Mouse (Mus musculus): ENCODE data around the gene Klhdc3. TPM values are rescaled to one million over a fixed set of nuclear protein-coding genes. Genes with fewer than 3 reads are reported as not detected.

Klhdc3 gene
- total and polyA plus RNA-seq, 2 experiments from 2014 or later = 71.1 to 211 TPM

- ATAC-seq (no peak), DNase-seq (no peak)
- 95% methylated on average over 9 of the region's 9 CpGs for WGBS
- H3K27ac ChIP-seq (ENCODE audit: low read depth, low read length) = no peak overlapping the region
- TF ChIP-seq CTCF (IDR thresholded peaks at IDR 0.05; ENCODE audit: low read depth) = no peak
- no peaks in the 10 kb centered on the region for H3K27me3 ChIP-seq (ENCODE audit: insufficient read depth, low read length)
- no peaks in the 10 kb centered on the region for H3K4me1 ChIP-seq (ENCODE audit: insufficient read depth)
- no peak overlapping the region for H3K4me2 ChIP-seq (ENCODE audit: low read depth)
- no peaks in the 10 kb centered on the region for H3K9me3 ChIP-seq (ENCODE audit: low read length)
- peaks cover 86% of the 10 kb centered on the region for H3K36me3 ChIP-seq (ENCODE audit: insufficient read depth)
- H3K4me3 ChIP-seq (ENCODE audit: low read depth, low read length) = no peak overlapping the region
- no peak overlapping the region for H3K9ac ChIP-seq
Observed at GRCm38 (mm10) chr17:46661351-46661750, 19.4 kb downstream of the Klhdc3 start.

- Histone ChIP-seq H3K4me3 (ENCODE audit: low read depth, low read length) (no peak overlapping the region), H3K27me3 (ENCODE audit: insufficient read depth, low read length) (no peaks in the 10 kb centered on the region), H3K27ac (ENCODE audit: low read depth, low read length) (no peak overlapping the region), H3K9ac (no peak overlapping the region), H3K4me1 (ENCODE audit: insufficient read depth) (peaks cover 12% of the 10 kb centered on the region), H3K36me3 (ENCODE audit: insufficient read depth) (peaks cover 72% of the 10 kb centered on the region), H3K4me2 (ENCODE audit: low read depth) (no peak overlapping the region), H3K9me3 (ENCODE audit: low read length) (no peaks in the 10 kb centered on the region)
- DNase-seq (no peak), ATAC-seq (no peak)
- TF ChIP-seq CTCF (IDR thresholded peaks at IDR 0.05; ENCODE audit: low read depth) = no peak
- 89% methylated on average over 6 of the region's 6 CpGs for WGBS
Observed at GRCm38 (mm10) chr17:46656054-46656453, 24.7 kb downstream of the Klhdc3 start.

GRCm38 (mm10) chr17:46651755-46652547 is 28.8 kb downstream of the Klhdc3 start:
- Histone ChIP-seq H3K36me3 (ENCODE audit: insufficient read depth) (peaks cover 35% of the 10 kb centered on the region), H3K4me3 (ENCODE audit: low read depth, low read length) (no peak overlapping the region; the same call in 1 of the 2 replicates), H3K4me1 (ENCODE audit: insufficient read depth) (peaks cover 20% of the 10 kb centered on the region), H3K9me3 (ENCODE audit: low read length) (no peaks in the 10 kb centered on the region), H3K9ac (0 out of 2 replicates have a peak overlapping the region, but pooled peaks have one; percentile 95), H3K27ac (ENCODE audit: low read depth, low read length) (no peak overlapping the region), H3K27me3 (ENCODE audit: insufficient read depth, low read length) (no peaks in the 10 kb centered on the region), H3K4me2 (ENCODE audit: low read depth) (peak overlapping the region; percentile 88)
- DNase-seq = no peak
- no peak for TF ChIP-seq CTCF (IDR thresholded peaks at IDR 0.05; ENCODE audit: low read depth)
- ATAC-seq = no peak
- 71% methylated on average over 20 of the region's 20 CpGs for WGBS

GRCm38 (mm10) chr17:46651292-46651691 is 29.4 kb downstream of the Klhdc3 start:
- TF ChIP-seq CTCF (IDR thresholded peaks at IDR 0.05; ENCODE audit: low read depth) = no peak
- Histone ChIP-seq H3K4me1 (ENCODE audit: insufficient read depth) (peaks cover 26% of the 10 kb centered on the region), H3K36me3 (ENCODE audit: insufficient read depth) (peaks cover 29% of the 10 kb centered on the region), H3K9ac (peak overlapping the region; percentile 95), H3K9me3 (ENCODE audit: low read length) (no peaks in the 10 kb centered on the region), H3K27me3 (ENCODE audit: insufficient read depth, low read length) (no peaks in the 10 kb centered on the region), H3K27ac (ENCODE audit: low read depth, low read length) (0 out of 2 replicates have a peak overlapping the region, but pooled peaks have one; percentile 92), H3K4me3 (ENCODE audit: low read depth, low read length) (peak overlapping the region; percentile 64), H3K4me2 (ENCODE audit: low read depth) (peak overlapping the region; percentile 88)
- WGBS = 72% methylated on average over 17 of the region's 17 CpGs
- no peak for DNase-seq
- no peak for ATAC-seq

- H3K27ac ChIP-seq (ENCODE audit: low read depth, low read length) = peak within 1 kb of the TSS; percentile 92
- peaks cover 21% of the 10 kb centered on the region for H3K36me3 ChIP-seq (ENCODE audit: insufficient read depth)
- TF ChIP-seq CTCF (IDR thresholded peaks at IDR 0.05; ENCODE audit: low read depth) = no peak
- 3% methylated on average over 58 of the region's 58 CpGs for WGBS
- peak within 1 kb of the TSS; percentile 88 for H3K4me2 ChIP-seq (ENCODE audit: low read depth)
- peak; percentile 96 for ATAC-seq
- DNase-seq = peak; percentile 95
- peaks cover 26% of the 10 kb centered on the region for H3K4me1 ChIP-seq (ENCODE audit: insufficient read depth)
- H3K9ac ChIP-seq = peak within 1 kb of the TSS; percentile 95
- no peaks in the 10 kb centered on the region for H3K9me3 ChIP-seq (ENCODE audit: low read length)
- H3K27me3 ChIP-seq (ENCODE audit: insufficient read depth, low read length) = no peaks in the 10 kb centered on the region
- H3K4me3 ChIP-seq (ENCODE audit: low read depth, low read length) = peak within 1 kb of the TSS; percentile 64
Observed at GRCm38 (mm10) chr17:46650232-46651031, 30.3 kb downstream of the Klhdc3 start, which contains the start of gene Cul7. Gene Cul7 (plus strand): TSS chr17:46650337.

GRCm38 (mm10) chr17:46649811-46650210 is 30.9 kb downstream of the Klhdc3 start:
- 33% methylated on average over 15 of the region's 15 CpGs for WGBS
- ATAC-seq = no peak
- TF ChIP-seq CTCF (IDR thresholded peaks at IDR 0.05; ENCODE audit: low read depth) = no peak

More at GRCm38 (mm10) chr17:46649811-46650210, 30.9 kb downstream of the Klhdc3 start:
- Histone ChIP-seq H3K4me2 (ENCODE audit: low read depth) (peak overlapping the region; percentile 88), H3K27ac (ENCODE audit: low read depth, low read length) (peak overlapping the region; percentile 92), H3K27me3 (ENCODE audit: insufficient read depth, low read length) (no peaks in the 10 kb centered on the region), H3K4me1 (ENCODE audit: insufficient read depth) (peaks cover 26% of the 10 kb centered on the region), H3K4me3 (ENCODE audit: low read depth, low read length) (peak overlapping the region; percentile 64), H3K36me3 (ENCODE audit: insufficient read depth) (peaks cover 20% of the 10 kb centered on the region), H3K9ac (peak overlapping the region; percentile 95), H3K9me3 (ENCODE audit: low read length) (no peaks in the 10 kb centered on the region)
- DNase-seq = no peak
